Mouse (Mus musculus) T-helper 1 cell (primary cell): Measurements from ENCODE around the gene Prpf6.

Source experiments
- in situ Hi-C: fragments of 300-600 bp; cut with MboI, MseI; formaldehyde crosslinking; loops from one replicate; pipeline ENCODE4 v1.15.1; 2025; ENCODE audit warnings: high pct_unique_total_duplicates

Gene Prpf6

DNA sequence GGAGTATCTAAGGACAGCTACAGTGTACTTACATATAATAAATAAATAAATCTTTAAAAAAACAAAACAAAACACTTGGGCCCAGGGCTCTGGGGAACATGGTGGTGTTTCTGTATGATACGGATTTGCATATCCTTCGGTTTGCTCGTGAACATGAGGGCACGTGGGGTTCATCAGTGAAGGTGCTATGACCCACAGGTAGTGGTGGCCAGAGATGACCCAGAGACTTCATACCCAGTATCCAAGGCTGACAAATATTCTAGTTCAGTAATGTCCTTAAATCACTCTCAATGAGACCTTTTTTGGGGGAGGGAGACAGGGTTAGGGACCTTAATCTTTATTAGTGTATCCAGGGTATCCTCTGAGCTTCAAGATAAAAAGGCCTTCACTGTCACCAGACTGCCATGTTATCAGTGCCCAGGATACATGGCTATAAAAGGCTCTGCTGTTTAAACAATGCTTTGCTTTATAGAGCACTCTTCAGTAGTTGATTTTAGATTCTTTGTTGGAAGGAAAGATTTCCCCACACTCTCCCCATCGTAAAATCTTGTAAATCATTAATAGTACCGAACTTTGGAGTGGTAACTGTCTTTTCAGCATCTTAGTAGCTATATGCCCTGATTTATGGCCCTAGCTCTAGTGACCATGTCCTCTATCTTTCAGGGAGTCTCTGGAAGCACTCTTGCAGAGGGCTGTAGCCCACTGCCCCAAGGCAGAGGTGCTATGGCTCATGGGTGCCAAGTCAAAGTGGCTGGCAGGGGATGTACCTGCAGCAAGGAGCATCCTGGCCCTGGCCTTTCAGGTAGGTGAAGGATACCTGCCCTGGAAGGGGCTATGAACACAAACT is 55.2 kb downstream of the Prpf6 start:
- in situ Hi-C loops: no loop called here

DNA sequence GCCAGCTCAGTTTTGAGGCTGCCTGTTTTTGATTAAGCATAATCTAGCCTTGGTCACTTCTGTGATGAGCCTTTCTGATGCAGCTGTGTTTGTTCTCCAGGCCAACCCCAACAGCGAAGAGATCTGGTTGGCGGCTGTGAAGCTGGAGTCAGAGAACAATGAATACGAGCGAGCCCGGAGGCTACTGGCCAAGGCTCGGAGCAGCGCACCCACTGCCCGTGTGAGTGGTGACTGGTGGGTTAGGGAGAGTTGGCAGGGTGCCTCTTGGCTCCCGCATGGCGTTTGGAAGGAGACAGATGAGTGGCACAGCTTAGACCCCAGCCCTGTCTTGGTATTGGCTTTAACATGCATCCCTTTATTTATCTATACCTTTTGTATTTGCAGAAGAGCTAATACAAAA is 57.3 kb downstream of the Prpf6 start:
- in situ Hi-C loops: no loop called here

DNA sequence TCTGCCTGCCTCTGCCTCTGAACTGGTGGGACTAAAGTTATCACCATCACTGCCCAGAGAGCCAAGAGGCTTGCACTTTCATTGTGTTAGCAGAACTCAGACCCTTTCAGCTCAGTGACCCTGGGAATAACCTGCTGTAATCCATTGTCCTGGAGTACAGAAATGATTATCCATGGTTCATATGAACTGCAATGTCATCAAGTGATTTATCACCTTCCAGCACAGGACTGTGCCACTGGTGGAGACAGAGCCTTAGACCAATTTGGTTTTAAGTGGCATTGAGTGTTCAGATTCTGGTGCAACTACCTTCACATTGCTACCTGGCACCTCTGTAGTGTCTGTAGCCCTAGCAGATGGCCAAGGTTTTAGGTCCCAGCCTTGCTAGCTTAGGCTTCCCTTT is 61.4 kb downstream of the Prpf6 start:
- in situ Hi-C loops: no loop called here

DNA sequence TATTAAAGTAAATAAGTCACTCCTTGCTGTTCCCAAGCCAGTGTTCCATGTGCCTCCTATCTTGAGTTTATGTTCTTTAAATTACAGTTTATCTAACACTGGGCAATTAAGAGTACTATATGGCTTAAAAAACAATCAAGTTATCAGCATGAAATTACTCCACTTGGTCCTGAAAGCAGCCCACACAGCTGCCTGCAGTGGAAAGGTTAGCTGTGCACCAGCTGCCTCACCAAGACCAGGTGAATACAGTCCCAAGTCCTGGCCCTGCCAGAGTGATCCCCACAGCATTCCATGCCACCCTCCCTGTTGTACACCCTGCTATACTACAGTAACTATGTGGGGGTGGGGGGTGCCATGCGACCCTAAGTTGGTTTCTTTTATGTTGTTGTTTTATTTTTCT is 61.9 kb downstream of the Prpf6 start:
- in situ Hi-C loops: no loop called here

DNA sequence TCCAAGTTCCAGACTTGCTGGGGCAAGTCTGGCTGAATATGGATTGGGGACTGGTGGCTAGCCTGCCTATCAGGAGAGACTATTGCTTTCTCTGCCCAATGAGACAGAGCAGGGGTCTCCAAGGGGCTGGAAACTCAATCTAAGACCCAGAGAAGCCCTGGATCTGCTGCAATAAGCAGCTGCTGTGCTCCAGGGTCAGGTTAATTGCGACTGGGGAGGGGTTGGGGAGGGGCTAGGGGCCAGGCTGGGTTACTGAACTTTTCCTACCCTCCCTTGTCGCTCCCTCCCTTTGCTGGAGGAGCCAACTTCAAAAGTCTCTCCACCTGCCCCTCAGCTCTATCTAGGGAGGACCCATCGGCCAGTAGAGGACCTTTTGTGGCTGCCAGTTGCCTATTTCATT is 65.1 kb downstream of the Prpf6 start, which contains the start of gene Gm29797:
Gene Gm29797 (plus strand): TSS at position 301 of the 400 bp plus-strand sequence.
- in situ Hi-C loops: no loop called here

DNA sequence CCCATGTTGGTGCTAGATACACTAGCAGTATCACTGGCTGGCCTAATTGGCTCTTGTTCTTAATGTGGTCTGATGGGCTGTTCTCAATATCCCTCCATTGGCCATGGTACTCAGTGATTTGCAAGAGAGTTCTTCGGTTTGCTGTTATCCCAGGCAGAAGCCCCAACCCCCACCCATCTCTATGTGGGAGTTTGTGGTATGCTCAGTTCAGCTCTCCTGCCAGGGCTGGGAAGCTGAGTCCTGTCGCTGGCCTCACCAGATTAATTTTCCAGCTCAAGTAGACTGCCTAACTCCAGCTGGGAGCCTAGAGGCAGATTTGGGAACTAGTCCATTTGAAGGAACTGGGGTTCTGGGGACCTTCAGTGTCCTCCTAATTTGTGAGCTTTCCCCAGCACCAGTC is 65.8 kb downstream of the Prpf6 start:
- in situ Hi-C loops: no loop called here

DNA sequence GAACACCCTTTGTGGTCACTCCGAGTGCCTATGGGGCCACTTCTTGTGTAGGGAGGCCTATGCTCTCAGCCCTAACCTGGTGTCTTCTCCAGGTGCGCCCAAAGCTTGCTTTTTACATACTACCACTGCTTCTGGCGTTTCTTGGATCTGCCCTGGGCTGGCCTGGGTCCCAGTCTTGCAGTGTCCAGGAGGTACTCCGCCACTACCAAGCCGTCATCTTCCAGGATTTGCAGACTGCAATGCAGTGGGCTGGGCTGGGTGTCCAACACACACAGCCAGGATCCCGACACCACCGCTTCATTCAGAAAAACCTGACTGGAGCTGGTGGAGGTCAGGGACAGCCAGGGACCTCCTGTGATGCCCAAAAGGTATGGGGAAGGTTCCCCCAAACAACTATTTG is 66.9 kb downstream of the Prpf6 start:
- in situ Hi-C loops: no loop called here

DNA sequence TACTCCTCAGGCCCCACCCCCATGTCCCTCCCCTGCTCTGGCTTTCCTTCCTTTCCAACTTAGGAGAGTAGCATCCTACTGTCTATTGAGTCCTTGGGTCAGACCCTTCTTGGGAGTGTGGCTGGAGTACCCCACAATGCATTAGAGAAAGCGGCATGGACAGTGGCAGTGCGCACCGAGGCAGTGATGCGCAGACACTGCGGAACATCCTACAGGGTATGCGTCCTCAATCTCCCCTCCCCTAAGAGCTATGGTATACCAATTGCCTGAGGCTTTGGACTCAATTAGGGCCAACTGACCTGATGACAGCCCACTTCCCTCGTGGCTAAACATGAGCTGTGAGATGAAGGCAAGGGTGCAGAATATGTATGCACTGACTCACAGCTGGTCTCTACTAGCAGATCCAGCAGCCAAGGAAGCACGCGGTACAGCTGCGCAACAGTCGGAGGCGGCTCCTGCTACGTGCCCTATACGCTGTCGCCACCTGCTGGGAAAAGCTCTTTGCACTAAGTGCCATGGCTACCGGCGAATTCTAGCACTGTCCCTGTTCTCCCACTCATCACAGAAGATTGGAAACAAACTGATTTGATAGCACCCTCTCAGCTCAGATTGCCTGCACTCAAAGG is 67.4 kb downstream of the Prpf6 start:
- in situ Hi-C loops: no loop called here

DNA sequence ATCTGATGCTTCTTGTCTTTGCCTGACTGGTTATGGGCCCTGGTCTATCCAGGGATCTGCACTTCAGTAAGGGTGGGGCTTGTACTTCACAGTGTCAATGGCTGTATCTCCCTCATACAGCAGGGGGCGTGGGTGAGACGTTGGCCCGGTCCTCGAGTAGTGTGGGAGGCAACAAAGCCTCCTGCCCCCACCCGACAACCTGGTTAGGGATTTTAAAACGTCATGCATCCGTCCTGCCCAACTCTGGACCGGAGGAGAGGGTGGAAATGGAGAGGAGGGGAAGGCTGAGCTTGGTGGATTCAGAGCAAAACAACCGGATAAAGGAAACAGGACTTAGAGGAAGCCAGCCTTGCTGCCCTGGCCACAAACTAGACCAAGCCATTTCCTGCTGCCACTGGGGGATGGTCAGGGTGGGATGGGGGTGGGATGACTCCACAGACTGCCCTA is 68.0 kb downstream of the Prpf6 start:
- in situ Hi-C loops: no loop called here

DNA sequence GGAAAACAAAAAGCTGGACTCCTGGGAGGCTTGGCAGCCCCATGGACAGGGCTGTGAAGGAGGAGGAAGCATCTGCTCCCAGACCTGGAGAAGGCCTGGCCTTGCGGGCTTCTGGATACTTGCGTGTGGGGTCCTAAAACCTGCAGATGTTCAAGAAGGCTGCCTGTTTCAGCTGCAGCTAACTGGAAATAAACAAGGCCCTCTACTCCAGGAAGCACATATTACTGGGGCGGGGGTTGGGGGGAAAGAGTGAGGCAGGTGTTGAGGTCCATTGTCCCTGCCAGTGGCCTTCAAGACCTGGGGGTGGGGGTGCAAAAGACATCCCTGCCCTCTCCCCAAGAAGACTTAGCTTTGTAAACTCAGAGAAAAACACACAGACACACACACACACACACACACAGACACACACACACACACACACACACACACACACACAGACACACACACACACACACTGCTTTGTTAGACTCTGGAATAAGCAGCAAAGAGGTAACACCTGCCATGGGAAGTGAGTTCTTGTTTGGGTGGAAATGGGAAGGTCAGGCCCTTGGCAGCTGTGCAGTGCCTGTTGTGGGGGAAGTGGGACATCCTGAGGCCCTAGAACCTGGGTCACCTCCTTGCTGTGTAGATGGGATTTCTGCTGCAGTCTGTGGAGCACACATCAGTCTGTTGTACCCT is 71.1 kb downstream of the Prpf6 start:
- in situ Hi-C loops: no loop called here

DNA sequence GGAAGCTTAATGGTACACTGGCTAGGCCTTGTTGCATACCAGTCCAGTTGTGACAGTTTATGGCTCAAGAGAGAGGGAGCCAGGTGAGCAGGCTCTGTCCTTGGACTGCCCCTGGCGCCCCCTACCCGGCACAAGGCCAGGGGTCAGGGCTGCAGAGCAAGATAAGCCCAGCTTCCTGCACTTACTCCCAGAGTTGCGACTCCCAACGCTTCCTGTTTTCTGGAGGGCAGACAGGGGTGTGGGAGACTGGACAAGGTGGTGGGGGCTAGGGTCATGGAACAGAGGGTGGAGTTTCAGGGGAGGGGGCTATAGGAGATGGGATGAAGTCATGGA is 71.6 kb downstream of the Prpf6 start:
- in situ Hi-C loops: no loop called here

DNA sequence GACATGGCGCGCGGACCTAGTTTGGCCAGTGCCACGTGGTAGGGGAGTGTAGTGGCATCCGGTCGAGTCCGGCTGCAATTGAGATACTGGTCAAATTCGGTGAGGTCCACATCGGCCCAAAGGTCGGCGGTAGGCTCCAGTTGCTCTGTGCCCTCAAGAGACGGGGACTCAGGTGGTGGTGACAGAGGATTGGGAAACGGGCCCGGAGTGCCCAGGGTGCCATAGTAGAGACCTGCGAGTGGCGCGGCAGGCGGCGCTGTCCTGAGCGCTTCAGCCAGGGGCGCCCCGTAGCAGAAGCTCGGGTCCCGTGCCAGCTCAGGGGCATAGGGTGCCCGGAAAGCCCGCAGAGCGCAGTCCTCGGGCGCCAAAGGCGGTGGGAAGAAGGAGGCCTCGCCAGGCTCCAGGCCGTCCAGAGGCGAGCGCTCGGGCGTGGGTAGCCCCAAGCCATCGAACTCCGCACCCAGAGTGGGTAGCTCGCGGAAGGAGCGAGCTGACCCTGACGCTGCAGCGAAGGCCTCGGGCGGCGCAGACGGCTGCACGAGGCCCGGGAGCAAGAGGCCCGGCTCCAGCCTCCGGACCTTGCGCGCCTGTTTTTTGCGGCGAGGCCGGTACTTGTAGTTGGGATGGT is 78.7 kb downstream of the Prpf6 start:
- in situ Hi-C loops: no loop called here

DNA sequence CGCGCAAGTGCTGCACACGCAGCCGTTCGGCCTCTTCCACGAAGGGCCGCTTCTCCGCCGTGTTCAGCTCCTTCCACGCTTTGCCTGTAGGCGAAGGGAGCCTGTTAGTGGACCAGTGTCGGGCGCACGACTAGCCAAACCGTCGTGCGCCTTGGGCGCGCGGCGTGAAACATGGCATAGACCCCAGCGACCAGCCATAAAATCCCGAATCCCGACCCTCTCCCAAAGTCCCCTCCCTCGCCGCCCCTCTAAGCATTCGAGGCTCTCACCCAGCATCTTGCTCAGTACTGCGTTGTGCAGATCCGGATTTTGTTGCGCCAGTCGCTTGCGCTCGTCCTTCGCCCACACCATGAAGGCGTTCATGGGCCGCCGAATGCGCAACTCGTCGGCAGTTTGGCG is 79.2 kb downstream of the Prpf6 start:
- in situ Hi-C loops: no loop called here

DNA sequence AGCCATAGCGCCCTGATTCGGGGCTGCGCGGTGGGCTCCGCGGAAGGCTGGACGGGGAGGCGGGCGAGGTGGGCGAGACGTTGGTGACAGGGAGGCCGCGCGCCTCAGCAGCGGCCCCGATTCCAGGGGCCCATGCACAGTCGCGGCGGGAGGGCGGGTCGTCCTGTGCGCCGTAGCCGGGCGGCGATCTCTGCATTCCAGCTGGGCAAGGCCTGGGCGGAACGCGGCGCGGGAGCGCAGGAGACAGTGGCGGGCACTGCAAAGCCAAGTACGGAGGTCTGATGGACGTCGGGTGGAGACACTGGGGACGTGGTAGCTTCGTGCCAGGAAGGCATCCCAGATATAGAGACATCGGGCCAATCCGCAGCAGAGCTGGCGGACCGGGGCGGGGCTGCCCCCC is 79.7 kb downstream of the Prpf6 start, which contains the start of gene Sox18:
Gene Sox18 (minus strand): TSS at position 315 of the 400 bp plus-strand sequence.
- in situ Hi-C loops: no loop called here

DNA sequence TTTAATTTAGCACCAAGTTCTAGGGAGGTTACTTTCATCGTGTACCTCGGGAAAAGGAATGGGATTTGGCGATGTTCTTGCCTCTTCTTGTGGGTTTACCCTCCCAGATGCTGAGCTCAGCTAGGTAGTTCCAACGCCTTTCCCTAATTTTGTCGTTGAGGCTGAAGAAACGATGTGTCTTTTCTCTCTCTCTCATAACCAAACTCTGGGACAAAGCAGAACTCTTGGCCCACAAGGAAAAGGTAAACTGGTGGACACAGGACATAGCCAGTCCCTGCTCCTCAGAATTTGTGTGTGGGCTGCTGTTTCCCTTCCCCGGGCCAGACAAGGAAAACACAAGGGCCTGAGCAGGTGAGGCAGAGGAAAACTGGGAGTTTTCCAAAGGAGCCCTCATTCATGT is 80.3 kb downstream of the Prpf6 start:
- in situ Hi-C loops: no loop called here

DNA sequence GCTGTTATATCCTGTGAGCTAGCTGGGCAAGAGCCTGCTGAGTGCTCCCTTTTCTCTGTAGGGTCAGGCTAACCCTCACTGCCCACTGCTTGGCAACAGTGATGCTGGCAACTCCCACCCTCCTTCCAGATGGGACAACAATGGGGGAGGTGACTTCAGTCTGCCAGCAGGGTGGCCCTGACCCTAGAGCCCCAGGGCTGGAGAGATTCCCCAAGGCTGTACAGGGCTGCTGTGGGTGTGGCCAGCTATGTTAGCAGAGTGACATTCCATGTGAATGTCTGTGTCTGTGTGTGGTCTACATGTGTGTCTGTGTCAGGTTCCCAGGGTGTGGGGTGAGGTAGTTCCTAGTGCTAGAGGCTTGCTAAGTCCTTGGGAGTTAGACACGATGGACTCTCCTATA is 81.8 kb downstream of the Prpf6 start:
- in situ Hi-C loops: no loop called here

DNA sequence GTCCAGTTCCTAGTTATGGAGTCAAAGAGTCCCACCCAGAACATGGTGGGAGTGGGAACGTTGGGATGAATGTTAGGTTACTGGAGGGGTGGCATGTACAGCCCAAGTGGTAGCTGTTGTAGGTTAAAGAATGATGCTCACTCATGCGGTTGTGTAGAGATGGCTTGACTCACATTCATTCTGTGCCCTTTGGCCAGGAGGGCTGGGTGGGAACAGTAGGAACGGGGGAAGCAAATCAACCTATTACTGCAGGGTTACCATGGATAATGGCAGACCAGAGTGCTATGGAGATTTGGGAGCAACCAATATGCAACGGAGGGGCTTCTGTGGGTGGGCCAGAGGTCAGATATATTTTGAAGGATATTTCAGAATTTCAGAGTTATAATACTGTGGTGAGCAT is 83.3 kb downstream of the Prpf6 start:
- in situ Hi-C loops: no loop called here

DNA sequence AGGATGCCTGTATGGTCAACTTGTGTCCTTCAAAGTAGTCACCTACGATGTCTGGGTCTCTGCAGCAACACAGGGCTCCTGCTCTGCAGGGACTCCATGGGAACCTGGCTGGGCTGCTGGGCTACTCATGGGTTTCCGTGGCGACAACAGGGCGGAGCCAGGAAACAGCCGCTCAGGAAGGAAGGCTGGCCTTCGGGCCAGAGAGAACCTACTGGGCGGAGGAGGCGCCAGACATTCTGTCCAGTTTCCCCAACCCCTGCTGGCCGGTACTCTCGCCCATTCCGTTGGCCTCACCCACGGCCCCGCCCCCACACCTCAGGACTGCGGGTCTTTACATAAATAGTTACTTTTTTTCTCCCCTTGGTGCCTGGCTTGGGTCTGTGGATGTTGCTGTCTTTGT is 83.8 kb downstream of the Prpf6 start:
- in situ Hi-C loops: no loop called here

DNA sequence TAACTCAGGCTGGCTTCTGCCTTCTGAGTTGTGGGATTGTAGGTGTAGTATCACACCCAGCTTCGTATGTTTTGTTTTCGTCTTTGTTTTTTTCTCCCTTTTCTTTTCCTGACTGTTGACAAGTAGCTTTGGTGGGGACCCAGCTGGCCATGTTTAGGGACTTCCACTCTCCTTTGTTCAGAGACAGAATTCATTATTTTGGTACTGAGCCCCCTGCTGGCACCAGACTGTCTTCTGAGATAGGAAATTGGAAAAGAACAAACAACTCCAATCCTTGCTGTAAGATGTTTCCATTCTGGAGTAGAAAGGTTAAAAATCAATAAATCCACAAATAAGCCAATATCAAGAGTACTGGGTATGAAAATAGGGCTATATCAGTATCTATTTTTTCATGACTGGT is 84.8 kb downstream of the Prpf6 start:
- in situ Hi-C loops: no loop called here

DNA sequence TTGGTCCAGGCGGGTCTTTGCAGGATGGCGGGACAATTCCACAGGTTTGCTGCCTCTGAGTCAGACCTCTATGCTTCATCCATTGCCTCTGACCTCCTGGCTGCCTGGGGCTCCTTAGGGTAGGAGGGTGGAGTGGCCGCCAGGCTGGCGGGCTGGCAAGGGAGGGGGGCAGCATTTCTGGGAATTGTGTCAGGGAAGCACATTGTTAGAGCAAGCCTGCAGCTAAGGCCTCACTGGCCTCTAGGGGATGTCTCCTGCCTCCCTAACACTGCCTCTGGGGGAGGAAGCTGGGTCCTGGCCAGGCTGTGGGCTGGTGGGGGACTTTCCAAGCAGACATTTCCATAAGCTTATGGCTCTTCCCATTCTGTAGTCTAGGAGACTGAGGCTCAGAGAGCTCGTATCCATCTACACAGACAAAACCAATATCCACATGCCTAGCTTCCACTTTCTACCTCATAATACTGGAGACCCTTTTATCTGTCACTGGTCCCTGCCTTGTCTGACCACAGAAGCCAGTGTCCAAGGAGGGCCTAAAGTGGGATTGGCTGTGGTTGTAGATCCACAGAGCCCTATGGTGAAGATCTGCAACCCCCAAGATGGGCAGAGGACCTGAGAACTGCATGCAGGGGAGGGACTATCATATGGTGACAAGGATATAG is 85.6 kb downstream of the Prpf6 start:
- in situ Hi-C loops: no loop called here

DNA sequence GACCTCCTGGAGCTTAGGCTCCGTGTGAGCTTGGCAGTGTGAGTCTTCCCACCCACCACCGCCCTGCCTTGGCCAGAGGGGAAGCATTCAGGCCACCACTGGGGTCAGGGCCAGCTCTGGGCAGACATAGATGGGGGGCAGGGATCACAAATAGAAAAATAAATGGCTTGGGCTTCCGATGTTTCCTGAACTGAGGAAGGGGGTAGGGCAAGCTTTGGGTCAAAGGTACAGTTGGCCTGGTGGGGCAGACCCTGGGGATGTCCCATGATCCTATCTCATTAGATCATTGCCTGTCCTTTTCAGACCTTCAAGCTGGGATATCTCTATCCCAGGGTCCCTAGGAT is 86.1 kb downstream of the Prpf6 start:
- in situ Hi-C loops: no loop called here

DNA sequence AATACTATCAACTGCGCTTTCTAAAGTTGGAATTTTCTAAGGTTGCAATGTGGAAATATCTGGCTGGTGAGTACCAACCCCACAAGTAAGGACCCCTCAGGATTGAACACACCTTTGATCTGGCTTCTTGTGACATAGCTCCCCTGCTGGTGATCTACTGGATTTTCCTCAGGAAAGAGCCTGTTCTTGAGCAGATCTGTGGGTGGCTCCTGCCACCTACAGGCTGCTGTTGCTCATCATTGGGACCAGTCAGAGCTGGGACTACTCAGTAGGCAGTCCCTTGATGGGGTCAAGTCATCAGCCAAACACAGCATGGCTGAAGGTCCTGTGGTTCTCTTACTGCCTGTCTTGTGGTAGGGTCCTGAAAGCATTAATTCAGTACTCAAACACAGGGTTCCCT is 87.1 kb downstream of the Prpf6 start:
- in situ Hi-C loops: no loop called here
